ENCODE assay signal across 30 mouse cellular contexts in the genomic region with DNA sequence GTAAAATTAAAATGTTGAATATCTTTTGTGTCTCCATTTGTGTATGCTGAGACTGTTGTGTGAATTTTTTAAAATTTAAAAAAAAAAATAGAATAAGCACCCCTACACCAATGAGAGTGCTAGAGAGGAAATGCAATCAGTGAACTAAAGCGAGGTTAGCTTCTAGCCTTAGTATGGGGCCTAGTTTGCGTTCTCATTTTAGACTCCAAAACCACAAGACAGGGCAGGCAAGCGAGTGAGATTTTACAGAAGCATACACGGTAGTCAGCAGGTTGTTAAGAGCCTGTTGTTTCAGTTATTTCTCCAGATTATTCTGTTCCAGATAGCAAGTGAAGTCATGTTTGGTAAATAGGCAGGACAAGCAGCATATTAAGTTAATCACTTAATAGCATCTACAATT.
"Had no signal": no experiment of that assay in that cellular context is flagged by ENCODE, and none has a peak within 500 bp of the region (broad histone marks: within the 10 kb centered on the region; RNA-seq: fewer than 3 reads in every experiment).

No protein-coding gene starts in this region.

- H3K27ac ChIP-seq: limb, embryonic 10.5 days; limb, embryonic 12.5 days; limb, embryonic 13.5 days; limb, embryonic 15.5 days; liver, embryonic 12.5 days; liver, embryonic 13.5 days; liver, embryonic 14.5 days; liver, embryonic 15.5 days; lung, embryonic 15.5 days; macrophage; midbrain, embryonic 10.5 days; midbrain, embryonic 12.5 days; midbrain, embryonic 13.5 days; midbrain, embryonic 15.5 days; neural tube, embryonic 12.5 days had no signal

- H3K4me3 ChIP-seq: limb, embryonic 10.5 days; limb, embryonic 12.5 days; limb, embryonic 13.5 days; limb, embryonic 15.5 days; liver, embryonic 12.5 days; liver, embryonic 13.5 days; liver, embryonic 15.5 days; lung, embryonic 15.5 days; midbrain, embryonic 10.5 days; midbrain, embryonic 12.5 days; midbrain, embryonic 13.5 days; midbrain, embryonic 15.5 days; myocyte; neural tube, embryonic 12.5 days had no signal

- H3K4me1 ChIP-seq: limb, embryonic 10.5 days; limb, embryonic 12.5 days; limb, embryonic 13.5 days; limb, embryonic 15.5 days; liver, embryonic 12.5 days; liver, embryonic 13.5 days; liver, embryonic 15.5 days; lung, embryonic 15.5 days; megakaryocyte, embryonic 14.5 days; midbrain, embryonic 10.5 days; midbrain, embryonic 12.5 days; midbrain, embryonic 13.5 days; midbrain, embryonic 15.5 days; neural tube, embryonic 12.5 days had no signal

- H3K27me3 ChIP-seq: limb, embryonic 12.5 days; limb, embryonic 13.5 days; limb, embryonic 15.5 days; liver, embryonic 12.5 days; liver, embryonic 13.5 days; liver, embryonic 15.5 days; lung, embryonic 15.5 days; megakaryocyte, embryonic 14.5 days; midbrain, embryonic 12.5 days; midbrain, embryonic 13.5 days; midbrain, embryonic 15.5 days; neural tube, embryonic 12.5 days had no signal

- H3K9ac ChIP-seq: limb, embryonic 12.5 days; limb, embryonic 13.5 days; limb, embryonic 15.5 days; liver, embryonic 12.5 days; liver, embryonic 13.5 days; liver, embryonic 14.5 days; liver, embryonic 15.5 days; liver, postnatal 0 days; lung, embryonic 14.5 days; lung, embryonic 15.5 days; midbrain, embryonic 12.5 days; midbrain, embryonic 13.5 days; midbrain, embryonic 15.5 days; neural tube, embryonic 12.5 days had no signal

- H3K36me3 ChIP-seq: limb, embryonic 10.5 days; limb, embryonic 12.5 days; limb, embryonic 13.5 days; limb, embryonic 15.5 days; liver, embryonic 12.5 days; liver, embryonic 13.5 days; liver, embryonic 15.5 days; lung, embryonic 15.5 days; midbrain, embryonic 10.5 days; midbrain, embryonic 12.5 days; midbrain, embryonic 13.5 days; midbrain, embryonic 15.5 days; neural tube, embryonic 12.5 days had no signal

- H3K4me2 ChIP-seq: limb, embryonic 12.5 days; limb, embryonic 13.5 days; limb, embryonic 15.5 days; liver, embryonic 11.5 days; liver, embryonic 12.5 days; liver, embryonic 13.5 days; liver, embryonic 15.5 days; lung, embryonic 14.5 days; lung, embryonic 15.5 days; midbrain, embryonic 11.5 days; midbrain, embryonic 12.5 days; midbrain, embryonic 13.5 days; midbrain, embryonic 15.5 days; neural tube, embryonic 12.5 days had no signal

- DNase-seq: left cerebral cortex, postnatal 4 days; liver; liver, embryonic 13.5 days; liver, postnatal 0 days; lung, adult 18-20 months; lung, adult 2 months; lung, embryonic 14.5 days; lung, postnatal 10 days; lung, postnatal 14 days; lung, postnatal 36 days; lung, postnatal 4 days; midbrain, embryonic 14.5 days had no signal

- H3K9me3 ChIP-seq: limb, embryonic 10.5 days; limb, embryonic 12.5 days; limb, embryonic 13.5 days; limb, embryonic 15.5 days; liver, embryonic 12.5 days; liver, embryonic 13.5 days; liver, embryonic 15.5 days; lung, embryonic 15.5 days; megakaryocyte, embryonic 14.5 days; midbrain, embryonic 10.5 days; midbrain, embryonic 12.5 days; midbrain, embryonic 13.5 days; midbrain, embryonic 15.5 days; neural tube, embryonic 12.5 days had no signal
